Mouse (Mus musculus) forebrain, embryonic 11.5 days (tissue): ENCODE results near the gene Ttll11. TPM values are rescaled to one million over a fixed set of nuclear protein-coding genes. Genes with fewer than 3 reads are reported as not detected.

Experiments
- ATAC-seq: fragments of 200-750 bp; cut with Nextera tagmentation; replicated peaks from 2 replicates; pipeline ENCODE4 v1.8.0; 2017; ENCODE audit warnings: moderate TSS enrichment; ENCODE audit not compliant: low FRiP score
- DNase-seq: peaks from one replicate; pipeline ENCODE4 v3.0.0-alpha.2; 2017; ENCODE audit warnings: low spot score
- H3K27ac ChIP-seq: fragments of 300-500 bp; sonication (generic); 2 replicates; pipeline ENCODE4 v1.5.1; 2014; ENCODE audit warnings: low read depth, low read length
- H3K27me3 ChIP-seq: fragments of 300-500 bp; sonication (generic); 2 replicates; pipeline ENCODE4 v1.6.1; 2014; ENCODE audit warnings: mild to moderate bottlenecking, low read length, mixed read lengths; ENCODE audit not compliant: control insufficient read depth, insufficient read depth
- H3K36me3 ChIP-seq: fragments of 300-500 bp; sonication (generic); 2 replicates; pipeline ENCODE4 v1.6.1; 2014; ENCODE audit warnings: mild to moderate bottlenecking, low read length, moderate library complexity, mixed read lengths; ENCODE audit not compliant: control insufficient read depth, insufficient read depth
- H3K4me1 ChIP-seq: fragments of 300-500 bp; sonication (generic); replicated peaks from 2 replicates; pipeline ENCODE4 v1.6.1; 2014; ENCODE audit warnings: low read length, mixed read lengths; ENCODE audit not compliant: control insufficient read depth, insufficient read depth
- H3K4me2 ChIP-seq: fragments of 300-500 bp; sonication (generic); 2 replicates; pipeline ENCODE4 v1.6.1; 2014; ENCODE audit warnings: low read depth, mild to moderate bottlenecking, low read length, moderate library complexity, mixed read lengths; ENCODE audit not compliant: severe bottlenecking
- H3K4me3 ChIP-seq: fragments of 300-500 bp; sonication (generic); 2 replicates; pipeline ENCODE4 v1.5.1; 2014; ENCODE audit warnings: low read depth, low read length
- H3K9ac ChIP-seq: fragments of 300-500 bp; sonication (generic); 2 replicates; pipeline ENCODE4 v1.6.1; 2014; ENCODE audit warnings: low read length
- H3K9me3 ChIP-seq: fragments of 300-500 bp; sonication (generic); 2 replicates; pipeline ENCODE4 v1.6.1; 2016; ENCODE audit warnings: low read length, mixed read lengths; ENCODE audit not compliant: control insufficient read depth
- WGBS: fragments of 180-500 bp; shearing (Covaris S2); extraction: QIAGEN DNeasy Blood & Tissue Kit; methylation state at CpG from one replicate; pipeline ENCODE4 v1.1.7; 2014; 5-methylcytosine and 5-hydroxymethylcytosine counted together
- polyA plus RNA-seq: library from polyadenylated mRNA; unstranded; fragments of >200 nt; fragmentation: Nextera tagmentation; extraction: Ambion mirVana; gene quantifications from 2 replicates; pipeline ENCODE4 v1.2.1, GENCODE M21; 2014

Ttll11 gene
- polyA plus RNA-seq, 1 experiment from 2014 or later, result 2.3 TPM

- Histone ChIP-seq H3K27ac (no peak overlapping the region), H3K36me3 (no peaks in the 10 kb centered on the region)
- 0 out of 2 replicates have a peak, but pooled peaks have one; percentile 30 for ATAC-seq
Measured at GRCm38 (mm10) chr2:36002188-36002587, 22.5 kb upstream of the Ttll11 start.

GRCm38 (mm10) chr2:36000390-36000789, 20.7 kb upstream of the Ttll11 start:
- DNase-seq (no peak), ATAC-seq (no peak)
- no peaks in the 10 kb centered on the region for H3K9me3 ChIP-seq
- H3K27ac ChIP-seq, result no peak overlapping the region
- no peak overlapping the region for H3K4me3 ChIP-seq
- WGBS, result 65% methylated on average over 1 of the region's 1 CpGs
- no peak overlapping the region for H3K9ac ChIP-seq
- no peaks in the 10 kb centered on the region for H3K4me1 ChIP-seq
- H3K36me3 ChIP-seq, result no peaks in the 10 kb centered on the region
- H3K4me2 ChIP-seq, result no peak overlapping the region
- no peaks in the 10 kb centered on the region for H3K27me3 ChIP-seq

More at GRCm38 (mm10) chr2:36002188-36002587, 22.5 kb upstream of the Ttll11 start:
- H3K4me1 ChIP-seq, result no peaks in the 10 kb centered on the region
- DNase-seq, result no peak
- H3K27me3 ChIP-seq, result no peaks in the 10 kb centered on the region
- H3K9me3 ChIP-seq, result no peaks in the 10 kb centered on the region
- no peak overlapping the region for H3K4me2 ChIP-seq
- 21% methylated on average over 6 of the region's 6 CpGs for WGBS
- no peak overlapping the region for H3K9ac ChIP-seq
- H3K4me3 ChIP-seq, result no peak overlapping the region

GRCm38 (mm10) chr2:35999212-35999611, 19.5 kb upstream of the Ttll11 start:
- H3K27ac ChIP-seq, result no peak overlapping the region
- no peak overlapping the region for H3K9ac ChIP-seq
- DNase-seq, result no peak
- no peaks in the 10 kb centered on the region for H3K9me3 ChIP-seq
- ATAC-seq, result no peak
- no peak overlapping the region for H3K4me2 ChIP-seq
- H3K4me1 ChIP-seq, result no peaks in the 10 kb centered on the region
- H3K27me3 ChIP-seq, result no peaks in the 10 kb centered on the region
- H3K36me3 ChIP-seq, result no peaks in the 10 kb centered on the region
- no peak overlapping the region for H3K4me3 ChIP-seq

GRCm38 (mm10) chr2:35998416-35998815, 18.7 kb upstream of the Ttll11 start:
- no peaks in the 10 kb centered on the region for H3K9me3 ChIP-seq
- H3K27ac ChIP-seq, result no peak overlapping the region
- WGBS, result 86% methylated on average over 5 of the region's 5 CpGs
- H3K4me3 ChIP-seq, result no peak overlapping the region
- DNase-seq, result no peak
- no peaks in the 10 kb centered on the region for H3K36me3 ChIP-seq
- no peak overlapping the region for H3K4me2 ChIP-seq
- H3K27me3 ChIP-seq, result no peaks in the 10 kb centered on the region
- H3K9ac ChIP-seq, result no peak overlapping the region
- no peak for ATAC-seq
- no peaks in the 10 kb centered on the region for H3K4me1 ChIP-seq

GRCm38 (mm10) chr2:35996753-35997152, 17.0 kb upstream of the Ttll11 start:
- H3K27ac ChIP-seq, result no peak overlapping the region
- no peaks in the 10 kb centered on the region for H3K9me3 ChIP-seq
- H3K4me1 ChIP-seq, result no peaks in the 10 kb centered on the region
- 78% methylated on average over 2 of the region's 2 CpGs for WGBS
- no peak overlapping the region for H3K9ac ChIP-seq
- no peaks in the 10 kb centered on the region for H3K36me3 ChIP-seq
- H3K27me3 ChIP-seq, result no peaks in the 10 kb centered on the region
- DNase-seq (no peak), ATAC-seq (no peak)
- no peak overlapping the region for H3K4me3 ChIP-seq
- no peak overlapping the region for H3K4me2 ChIP-seq

- Histone ChIP-seq H3K27me3 (no peaks in the 10 kb centered on the region), H3K9ac (no peak overlapping the region), H3K9me3 (no peaks in the 10 kb centered on the region), H3K4me2 (no peak overlapping the region), H3K4me1 (no peaks in the 10 kb centered on the region), H3K36me3 (no peaks in the 10 kb centered on the region), H3K27ac (no peak overlapping the region), H3K4me3 (no peak overlapping the region)
- WGBS, result 89% methylated on average over 6 of the region's 6 CpGs
- DNase-seq (no peak), ATAC-seq (no peak)
Measured at GRCm38 (mm10) chr2:35994303-35994702, 14.6 kb upstream of the Ttll11 start.

GRCm38 (mm10) chr2:35993481-35993880, 13.8 kb upstream of the Ttll11 start:
- H3K36me3 ChIP-seq, result no peaks in the 10 kb centered on the region
- 74% methylated on average over 2 of the region's 2 CpGs for WGBS

GRCm38 (mm10) chr2:35992259-35992658, 12.5 kb upstream of the Ttll11 start:
- WGBS, result 86% methylated on average over 3 of the region's 3 CpGs
- no peak overlapping the region for H3K4me2 ChIP-seq
- no peaks in the 10 kb centered on the region for H3K36me3 ChIP-seq
- ATAC-seq (no peak), DNase-seq (no peak)
- no peaks in the 10 kb centered on the region for H3K4me1 ChIP-seq
- H3K27me3 ChIP-seq, result no peaks in the 10 kb centered on the region
- no peak overlapping the region for H3K9ac ChIP-seq
- H3K27ac ChIP-seq, result no peak overlapping the region
- no peaks in the 10 kb centered on the region for H3K9me3 ChIP-seq
- no peak overlapping the region for H3K4me3 ChIP-seq

More at GRCm38 (mm10) chr2:35993481-35993880, 13.8 kb upstream of the Ttll11 start:
- Histone ChIP-seq H3K9me3 (no peaks in the 10 kb centered on the region), H3K4me3 (no peak overlapping the region), H3K9ac (no peak overlapping the region), H3K27ac (no peak overlapping the region), H3K4me2 (no peak overlapping the region), H3K27me3 (no peaks in the 10 kb centered on the region), H3K4me1 (no peaks in the 10 kb centered on the region)
- DNase-seq, result no peak
- ATAC-seq, result no peak

- H3K9me3 ChIP-seq, result no peaks in the 10 kb centered on the region
- DNase-seq (peak; percentile 83), ATAC-seq (peak; percentile 23; the same call in 1 of the 2 replicates)
- H3K27ac ChIP-seq, result no peak overlapping the region
- H3K9ac ChIP-seq, result no peak overlapping the region
- no peaks in the 10 kb centered on the region for H3K27me3 ChIP-seq
- no peaks in the 10 kb centered on the region for H3K4me1 ChIP-seq
- H3K4me3 ChIP-seq, result no peak overlapping the region
- H3K36me3 ChIP-seq, result no peaks in the 10 kb centered on the region
- no peak overlapping the region for H3K4me2 ChIP-seq
- 2% methylated on average over 7 of the region's 7 CpGs for WGBS
Measured at GRCm38 (mm10) chr2:35983869-35984268, 4.2 kb upstream of the Ttll11 start.
